Mouse (Mus musculus): Measurements from ENCODE around the gene Lpar2.

- TF ChIP-seq CTCF (IDR thresholded peaks at IDR 0.05; ENCODE audit: borderline replicate concordance, insufficient read depth, low read depth, low read length) (no peak), POLR2A (IDR thresholded peaks at IDR 0.05; ENCODE audit: borderline replicate concordance, insufficient read depth, low read length) (no peak)
Measured at GRCm38 (mm10) chr8:69796721-69797345, 25.4 kb upstream of the Lpar2 start.

All from cerebellum, adult 2 months (tissue).